Mouse (Mus musculus) ES-Bruce4 (cell line): Measurements from ENCODE around the gene Clint1.

Source experiments
- CTCF ChIP-seq: IDR thresholded peaks from one replicate; pipeline ENCODE4 v1.8.1; 2011; ENCODE audit warnings: low read depth, low read length
- POLR2A ChIP-seq: IDR thresholded peaks from one replicate; pipeline ENCODE4 v1.8.1; 2011; ENCODE audit warnings: low read length; ENCODE audit not compliant: insufficient read depth

- TF ChIP-seq CTCF (no peak), POLR2A (no peak)
These were observed 41.8 kb upstream of the Clint1 start for GRCm38 (mm10) chr11:45810056-45810455.
